Mouse (Mus musculus) urinary bladder, postnatal 14 days (tissue): ENCODE measurements around the gene Mbd5.
A peak's percentile ranks its signal among the peaks of the same experiment; 100 is the strongest.
"Not testable (repeated sequence)": the region's sequence is repeated elsewhere in the genome, so short reads cannot be mapped to it uniquely, and the experiment has no call there.

ENCODE experiments used
- DNase-seq: peaks from one replicate; pipeline ENCODE4 v3.0.0; 2021; ENCODE audit warnings: low spot score

The Mbd5 gene

DNA sequence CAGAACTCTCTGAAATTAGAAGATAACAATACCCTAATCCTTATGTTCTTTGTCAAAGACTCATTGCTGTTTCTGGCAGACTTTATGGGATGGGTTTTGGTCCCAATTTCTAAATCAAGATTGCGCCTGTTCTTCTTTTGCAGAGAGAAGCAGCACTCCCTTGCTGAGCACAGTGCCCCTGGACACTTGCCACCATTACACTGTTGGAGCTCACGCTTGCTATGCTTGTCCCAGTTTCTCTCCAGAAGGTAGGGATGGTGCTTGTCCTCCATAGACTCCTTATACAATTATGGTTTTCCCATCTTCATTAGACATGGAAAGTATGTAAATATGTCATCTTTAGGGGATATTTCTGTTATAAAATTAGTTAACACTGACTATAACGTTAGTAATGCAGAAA, 220.5 kb downstream of the Mbd5 start:
- DNase-seq: no peak

DNA sequence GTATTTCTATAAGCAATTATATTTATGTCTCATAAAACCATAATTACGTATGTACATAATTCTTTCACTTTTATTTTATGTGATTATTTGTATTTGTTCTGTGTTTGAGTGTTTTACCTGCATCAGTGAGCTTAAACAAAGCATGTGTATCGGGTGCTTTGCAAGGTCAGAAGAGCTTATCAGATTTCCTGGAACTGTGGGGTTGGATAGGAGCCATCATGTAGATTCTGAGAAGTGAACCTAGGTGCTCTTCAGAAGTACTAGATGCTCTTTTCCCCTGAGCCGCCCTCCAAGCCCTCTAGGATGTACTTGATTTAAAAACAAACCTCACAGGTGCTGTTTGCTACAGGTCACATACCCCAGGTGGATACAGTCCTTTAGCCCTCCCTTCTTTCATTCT, 227.7 kb downstream of the Mbd5 start:
- DNase-seq: peak; percentile 5

DNA sequence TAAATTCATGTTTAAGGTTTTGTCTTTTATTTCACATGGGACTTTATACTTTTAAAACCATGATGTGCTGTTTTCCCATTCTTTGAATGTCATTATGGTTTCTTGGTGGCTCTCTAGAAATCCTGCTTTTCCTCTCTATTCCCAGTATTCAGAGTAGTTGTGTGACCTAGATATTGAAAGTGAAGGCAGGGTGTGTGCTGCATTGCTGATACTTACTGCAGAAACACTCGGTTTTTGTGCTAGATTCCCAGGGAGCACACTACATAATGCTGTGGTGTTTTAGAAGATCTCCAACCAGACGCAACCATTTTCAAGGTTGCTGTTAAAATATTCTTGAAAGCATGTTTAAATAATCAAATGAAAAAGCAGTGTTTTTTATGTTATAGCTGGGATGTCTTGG, 241.7 kb downstream of the Mbd5 start:
- DNase-seq: no peak

DNA sequence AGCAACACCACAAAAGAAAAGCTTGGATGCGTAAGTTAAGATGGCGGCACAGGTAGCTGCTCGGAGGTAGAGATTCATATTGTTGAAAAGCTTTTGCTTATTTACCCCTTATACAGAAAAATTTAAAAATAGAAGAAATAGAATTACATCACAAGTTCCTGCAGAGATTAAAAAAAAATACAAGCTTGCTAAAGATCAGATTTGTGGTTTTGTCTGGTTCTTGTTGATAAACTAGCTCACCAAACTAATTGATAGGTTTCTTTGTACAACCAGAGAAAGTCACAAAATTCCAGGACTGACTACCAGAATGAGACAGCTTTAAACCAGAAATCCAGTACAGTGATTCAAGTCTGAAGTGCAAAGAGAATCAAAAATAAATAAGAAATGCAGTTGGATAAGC, 242.4 kb downstream of the Mbd5 start:
- DNase-seq: no peak

DNA sequence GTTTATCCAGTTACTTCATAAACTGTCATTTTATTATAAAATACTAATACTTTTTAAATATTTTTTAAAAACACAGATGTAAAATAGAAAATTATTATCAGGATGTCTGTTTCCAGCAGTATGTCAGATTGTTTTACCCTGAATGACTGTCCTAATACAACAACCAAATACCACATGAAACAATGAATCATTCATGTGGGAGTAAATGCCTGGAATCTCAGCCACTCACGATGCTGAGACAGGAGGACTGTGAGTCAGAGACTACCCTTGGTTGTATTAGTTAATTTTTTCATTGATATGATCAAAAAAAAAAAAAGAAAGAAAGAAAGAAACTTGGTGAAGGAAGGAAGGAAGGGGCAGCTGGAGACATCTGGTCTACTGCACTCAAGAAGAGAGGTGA, 254.8 kb downstream of the Mbd5 start:
- no peak for DNase-seq

DNA sequence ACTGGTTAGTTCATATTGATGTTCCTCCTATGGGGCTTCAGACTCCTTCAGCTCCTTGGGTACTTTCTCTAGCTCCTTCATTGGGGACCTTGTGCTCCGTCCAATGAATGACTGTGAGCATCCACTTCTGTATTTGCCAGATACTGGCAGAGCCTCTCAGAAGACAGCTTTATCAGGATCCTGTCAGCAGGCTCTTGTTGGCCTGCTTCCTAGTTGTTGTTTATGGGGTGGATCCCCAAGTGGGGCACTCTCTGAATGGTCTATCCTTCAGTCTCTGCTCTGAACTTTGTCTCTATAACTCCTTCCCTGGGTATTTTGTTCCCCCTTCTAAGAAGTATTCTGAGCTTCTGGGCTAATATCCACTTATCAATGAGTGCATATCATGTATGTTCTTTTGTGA, 256.4 kb downstream of the Mbd5 start:
- DNase-seq: not testable (repeated sequence)

DNA sequence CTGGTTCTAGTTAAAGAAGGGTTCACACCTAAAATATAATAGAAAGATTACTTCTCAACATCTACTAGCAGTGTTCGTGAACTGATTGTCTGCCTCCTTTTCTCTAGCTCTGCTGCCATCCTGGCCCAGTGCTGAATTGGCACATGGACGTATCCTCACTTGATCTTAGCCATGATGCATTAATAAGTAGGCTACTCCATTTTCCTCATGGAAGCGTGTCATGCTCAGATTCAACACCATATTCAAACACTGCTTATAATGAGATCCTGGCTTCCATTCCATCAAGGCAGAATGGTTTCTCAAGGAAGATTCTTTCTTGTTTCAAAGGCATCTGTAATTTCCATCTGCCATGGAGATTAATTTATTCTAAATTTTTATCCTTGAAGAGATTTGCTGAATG, 260.0 kb downstream of the Mbd5 start:
- no peak for DNase-seq

DNA sequence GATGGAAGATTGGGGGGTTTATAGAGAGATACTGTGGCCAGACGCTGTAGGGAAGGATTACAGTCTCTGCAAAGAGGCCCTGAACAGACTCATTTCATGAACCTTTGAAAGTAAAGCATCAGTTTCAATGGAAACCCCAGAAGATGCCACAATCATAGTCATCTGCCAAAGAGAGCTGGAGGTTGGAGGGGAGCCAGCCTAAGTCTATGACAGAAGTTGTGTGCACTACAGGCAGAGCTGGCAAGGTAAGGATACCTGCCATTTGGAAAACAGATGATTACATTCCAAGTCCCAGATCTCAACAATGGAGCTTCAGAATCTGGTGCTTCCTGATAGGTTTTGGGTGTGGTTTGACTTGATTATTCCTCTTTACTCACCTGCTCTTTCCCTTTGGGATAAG, 261.1 kb downstream of the Mbd5 start:
- no peak for DNase-seq

DNA sequence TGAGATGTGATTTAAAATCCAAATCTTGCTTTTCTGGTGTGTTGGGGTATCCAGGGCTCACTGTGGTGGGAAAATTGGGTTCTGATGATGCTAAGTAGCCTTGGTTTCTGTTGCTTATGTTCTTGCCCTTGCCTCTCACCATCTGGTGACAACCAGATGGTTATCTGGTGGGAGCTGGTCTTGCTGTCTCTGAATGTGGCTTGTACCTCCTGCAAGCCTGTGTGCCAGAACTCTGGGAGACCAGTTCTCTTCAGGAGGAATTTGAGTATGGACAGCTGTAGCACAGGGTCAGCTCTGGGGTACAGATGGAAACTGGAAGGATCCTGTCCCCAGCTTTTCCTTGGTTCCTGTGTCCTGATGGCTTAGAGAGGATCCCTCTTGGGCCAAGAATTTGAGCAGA, 280.4 kb downstream of the Mbd5 start:
- no peak for DNase-seq

DNA sequence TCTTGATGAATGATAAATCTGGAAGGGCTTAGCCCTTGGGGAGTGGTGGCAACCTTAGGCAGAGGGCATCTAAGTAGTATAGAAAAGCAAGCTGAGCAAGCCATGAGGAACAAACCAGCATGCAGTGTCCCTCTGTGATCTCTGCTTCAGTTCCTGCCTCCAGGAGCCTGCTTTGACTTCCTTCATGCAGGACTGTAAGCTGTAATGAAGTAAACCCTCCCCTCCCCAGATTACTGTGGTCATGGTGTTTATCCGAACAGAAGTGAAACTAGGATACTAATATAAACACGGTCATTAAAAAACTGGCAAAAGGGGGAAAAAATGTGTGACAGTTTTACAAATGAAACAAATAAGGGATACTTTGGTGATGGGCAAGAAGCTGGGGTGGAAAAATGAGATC, 284.8 kb downstream of the Mbd5 start:
- DNase-seq: no peak

DNA sequence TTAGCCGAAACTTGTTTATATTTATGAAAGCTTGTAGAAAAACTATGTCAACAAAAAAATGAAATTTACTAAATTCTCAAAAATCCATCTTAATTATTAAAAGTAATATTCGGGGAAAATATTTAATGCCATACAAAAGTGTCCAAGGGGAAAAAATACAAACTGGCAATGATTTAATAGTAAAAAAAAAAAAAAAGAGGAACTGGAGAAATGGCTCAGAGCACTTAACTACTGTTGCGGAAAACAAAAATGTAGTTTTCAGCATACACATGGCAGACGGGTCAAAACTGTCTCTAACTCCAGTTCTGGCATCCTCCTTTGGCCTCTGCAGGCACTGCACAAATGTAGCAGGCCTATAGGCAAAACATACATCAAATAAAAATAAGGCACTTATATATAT, 292.4 kb downstream of the Mbd5 start:
- DNase-seq: no peak

DNA sequence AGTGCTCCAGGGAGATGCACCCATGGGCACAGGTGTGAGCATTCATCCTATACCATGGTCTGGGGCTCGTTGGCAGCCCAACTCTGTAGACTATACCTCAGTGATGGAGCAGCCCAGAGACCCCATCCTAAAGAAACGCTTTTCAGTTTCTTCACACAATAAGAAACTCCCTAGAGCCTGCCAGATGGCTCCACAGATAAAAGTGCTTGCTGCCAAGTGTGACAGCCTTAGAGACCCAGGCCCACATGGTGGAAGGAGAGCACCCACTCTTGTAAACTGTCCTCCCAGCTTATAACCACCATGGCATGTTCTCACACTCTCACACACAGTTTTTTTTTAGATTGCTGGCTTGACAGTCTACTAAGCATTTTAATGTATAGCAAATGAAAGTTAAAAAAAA, 314.8 kb downstream of the Mbd5 start:
- no peak for DNase-seq

DNA sequence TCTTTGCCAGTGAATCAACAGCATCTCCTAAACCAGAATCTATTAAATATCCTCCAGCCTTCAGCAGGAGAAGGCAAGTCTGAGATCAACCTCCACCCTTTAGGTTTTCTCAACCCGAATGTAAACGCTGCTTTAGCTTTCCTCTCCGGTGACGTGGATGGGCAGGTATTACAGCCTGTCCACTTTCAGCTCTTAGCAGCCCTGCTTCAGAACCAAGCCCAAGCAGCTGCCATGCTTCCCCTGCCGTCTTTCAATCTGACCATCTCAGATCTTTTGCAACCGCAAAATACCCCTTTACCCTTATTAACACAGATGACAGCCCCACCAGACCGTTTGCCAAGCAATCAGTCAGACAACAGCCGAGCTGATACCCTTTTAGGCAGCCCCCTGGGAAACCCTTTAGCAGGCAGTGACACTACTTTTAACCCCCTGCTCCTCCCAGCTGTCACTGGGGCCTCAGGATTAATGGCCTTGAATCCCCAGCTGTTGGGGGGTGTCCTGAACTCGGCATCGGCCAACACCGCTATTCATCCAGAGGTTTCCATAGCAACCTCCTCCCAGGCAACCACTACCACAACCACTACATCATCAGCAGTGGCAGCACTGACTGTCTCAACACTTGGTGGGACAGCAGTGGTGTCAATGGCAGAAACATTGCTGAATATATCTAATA, 323.1 kb downstream of the Mbd5 start:
- DNase-seq: no peak

DNA sequence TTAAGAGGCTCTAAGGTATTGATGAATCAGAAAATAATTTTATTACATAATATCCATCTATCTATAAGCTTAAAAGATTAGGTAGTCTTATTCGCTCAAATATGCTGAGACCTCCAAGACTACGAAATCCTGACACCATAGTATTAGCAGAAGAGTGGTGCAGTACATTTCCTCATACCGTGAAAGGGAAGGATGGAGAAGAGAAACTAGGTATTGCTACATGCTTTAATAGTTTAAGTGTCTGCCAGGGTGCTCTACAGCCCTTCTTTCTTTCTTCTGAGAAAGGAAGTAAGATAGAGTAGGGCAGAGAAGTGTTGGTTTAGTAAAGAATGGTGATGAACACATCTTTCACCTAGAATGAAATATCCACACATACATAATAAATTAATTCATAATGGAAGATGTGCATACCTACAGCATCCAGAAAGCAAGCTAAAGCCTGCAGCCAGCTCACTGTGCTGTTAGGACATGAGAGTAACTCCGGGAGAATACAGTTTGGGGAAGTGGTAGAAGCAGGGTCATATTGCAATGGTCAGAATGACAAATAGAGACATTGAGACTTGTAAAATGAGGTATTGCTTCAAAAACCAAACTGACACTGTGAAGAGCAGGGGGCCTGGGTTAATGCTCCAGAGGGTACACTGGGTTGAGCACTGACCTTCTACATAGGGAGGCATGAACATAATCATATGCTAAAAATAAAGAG, 326.9 kb downstream of the Mbd5 start:
- no peak for DNase-seq

DNA sequence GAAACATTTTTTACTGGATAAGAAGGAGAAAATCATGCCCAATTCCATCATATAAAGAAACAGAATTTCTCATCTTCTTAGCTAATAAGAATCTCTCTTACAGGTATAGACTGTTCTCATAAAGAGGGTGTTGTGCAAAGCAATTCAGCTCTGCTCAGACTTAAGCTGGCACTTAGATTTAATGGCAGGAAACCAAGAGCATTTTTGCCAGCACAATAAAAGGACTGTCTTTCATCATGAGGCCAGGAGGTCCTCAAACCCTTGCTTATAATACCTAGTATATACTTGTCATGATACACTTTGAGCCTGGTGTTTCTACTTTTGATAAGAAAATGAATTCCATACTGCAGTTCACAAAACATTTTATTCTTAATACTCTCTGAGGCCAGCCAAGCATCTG, 331.2 kb downstream of the Mbd5 start:
- no peak for DNase-seq

DNA sequence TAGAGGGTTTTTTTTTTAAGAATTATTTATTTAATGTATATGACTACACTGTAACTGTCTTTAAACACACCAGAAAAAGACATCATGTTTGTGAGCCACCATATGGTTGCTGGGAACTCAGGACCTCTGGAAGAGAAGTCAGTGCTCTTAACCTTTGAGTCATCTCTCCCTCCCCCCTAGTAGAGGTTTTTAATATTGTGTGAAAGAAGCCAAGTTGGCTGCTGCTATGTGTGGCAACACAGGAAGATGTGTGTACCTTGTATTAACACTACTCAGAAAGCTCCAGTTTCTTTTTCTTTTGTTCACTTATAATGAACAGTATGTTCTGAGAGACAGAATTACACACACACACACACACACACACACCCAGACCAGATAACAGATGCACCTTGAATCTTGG, 334.3 kb downstream of the Mbd5 start:
- no peak for DNase-seq

DNA sequence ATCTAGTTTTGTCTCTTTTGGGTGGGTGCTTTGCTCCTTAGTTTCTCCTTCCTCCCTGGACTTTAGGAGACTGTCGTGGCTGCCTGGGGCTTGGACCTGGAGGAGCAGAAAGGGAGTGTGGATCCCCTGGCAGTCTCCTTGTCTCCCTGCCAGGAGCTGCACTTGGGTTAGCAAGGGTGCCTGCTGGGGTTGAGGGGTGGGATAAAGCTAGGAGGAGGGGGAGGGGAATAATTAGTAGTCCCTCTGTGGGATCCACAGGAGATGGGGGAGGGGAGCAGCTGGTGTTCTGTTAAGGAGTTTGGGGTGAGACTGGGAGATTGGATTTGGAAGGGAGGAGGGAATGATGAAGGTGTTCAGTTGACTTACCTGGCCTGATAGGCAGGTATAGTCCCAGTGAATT, 337.7 kb downstream of the Mbd5 start:
- DNase-seq: no peak

DNA sequence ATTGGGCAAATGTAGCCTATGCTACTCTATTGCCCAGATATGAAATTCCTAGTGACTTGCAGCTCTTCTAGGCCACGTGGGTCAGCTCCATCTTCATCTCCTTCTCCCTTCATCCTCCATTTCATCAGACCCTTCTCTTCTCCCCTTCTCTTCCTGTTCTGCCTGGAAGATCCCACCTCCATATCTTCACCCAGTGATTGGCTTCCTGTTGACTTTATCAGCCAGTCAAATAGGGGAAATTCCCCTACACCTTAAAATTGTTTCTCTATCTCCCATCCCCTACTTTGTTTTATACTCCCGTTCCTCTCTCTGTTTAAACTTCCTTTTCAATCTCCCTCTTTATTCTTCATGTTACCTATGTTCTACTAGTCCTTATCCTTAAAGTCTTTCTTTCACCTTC, 342.4 kb downstream of the Mbd5 start:
- DNase-seq: no peak

DNA sequence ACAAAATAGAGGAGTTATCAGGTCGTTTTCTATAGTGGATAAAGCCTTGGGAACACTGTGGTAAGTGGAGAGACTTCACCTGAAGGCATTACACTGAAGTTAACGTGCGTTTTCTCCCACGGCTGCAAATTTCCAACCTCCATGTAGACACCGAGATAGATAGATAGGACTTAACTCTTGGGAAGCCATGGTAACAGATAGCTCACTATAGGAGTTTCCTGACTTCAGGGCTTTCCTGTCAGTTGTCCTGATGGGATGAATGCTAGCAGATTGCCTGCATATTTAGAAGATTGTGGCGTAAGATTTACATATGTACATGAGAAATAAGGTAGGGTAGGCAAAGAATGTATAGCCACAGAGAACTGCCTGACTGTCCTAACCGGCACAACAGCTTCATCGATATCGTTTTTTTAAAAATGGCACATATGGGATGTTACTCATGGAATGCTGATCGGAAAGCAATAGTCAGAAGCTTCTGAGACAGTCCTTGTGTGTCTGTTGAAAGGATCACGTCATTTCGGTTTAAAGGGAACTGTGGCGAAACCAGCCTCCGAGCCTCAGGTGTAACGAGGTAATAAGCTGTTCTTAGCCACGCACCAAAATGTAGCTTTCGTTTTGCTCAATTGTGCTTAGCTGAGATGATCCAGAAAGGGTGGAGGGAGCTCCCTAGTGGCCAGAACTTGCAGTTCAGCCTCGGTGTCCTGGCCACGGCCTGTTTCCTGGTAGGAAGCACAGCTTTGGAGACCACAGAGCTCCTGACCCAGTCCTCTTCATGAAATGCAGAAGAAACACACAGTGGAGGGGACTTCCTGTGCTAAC, 363.5 kb downstream of the Mbd5 start:
- DNase-seq: peak; percentile 88

DNA sequence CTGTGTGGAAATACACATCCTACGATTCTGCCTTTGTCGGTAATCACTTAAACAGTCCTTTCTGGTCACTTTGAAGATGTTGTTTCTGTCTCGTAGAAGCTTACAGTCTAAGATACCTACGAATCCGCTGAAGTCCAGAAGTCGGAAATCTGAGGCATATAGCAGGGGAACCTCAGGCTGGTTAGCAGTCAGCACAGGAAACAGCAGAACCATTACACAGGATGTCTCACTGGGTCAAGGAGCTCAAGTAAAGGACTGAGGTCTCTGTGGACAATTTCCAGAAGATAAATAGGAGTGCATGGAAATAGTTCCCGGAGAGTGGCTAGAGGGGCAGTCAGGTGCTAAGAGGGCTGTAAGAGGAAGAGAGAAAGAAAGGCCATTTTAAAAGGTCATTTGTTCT, 384.3 kb downstream of the Mbd5 start:
- DNase-seq: no peak

DNA sequence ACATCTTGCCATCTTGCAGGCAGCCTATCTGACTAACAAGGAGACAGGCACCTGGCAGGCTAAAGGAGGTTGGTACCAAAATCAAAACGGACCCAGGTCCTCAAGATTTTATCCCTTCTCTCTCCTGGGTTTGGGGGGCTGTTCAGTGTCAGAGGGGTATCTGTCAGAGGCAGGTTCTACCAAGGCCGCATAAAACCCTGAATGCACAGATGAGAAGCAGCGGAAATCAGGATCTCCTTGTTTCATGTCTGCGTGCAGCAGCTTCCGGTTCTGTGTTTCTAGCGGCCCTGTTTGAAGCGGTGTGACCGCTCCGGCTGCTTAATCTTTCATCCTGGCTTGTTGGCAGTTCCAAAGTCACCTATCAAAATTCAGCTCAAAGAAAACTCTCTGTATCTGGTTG, 386.0 kb downstream of the Mbd5 start:
- no peak for DNase-seq

DNA sequence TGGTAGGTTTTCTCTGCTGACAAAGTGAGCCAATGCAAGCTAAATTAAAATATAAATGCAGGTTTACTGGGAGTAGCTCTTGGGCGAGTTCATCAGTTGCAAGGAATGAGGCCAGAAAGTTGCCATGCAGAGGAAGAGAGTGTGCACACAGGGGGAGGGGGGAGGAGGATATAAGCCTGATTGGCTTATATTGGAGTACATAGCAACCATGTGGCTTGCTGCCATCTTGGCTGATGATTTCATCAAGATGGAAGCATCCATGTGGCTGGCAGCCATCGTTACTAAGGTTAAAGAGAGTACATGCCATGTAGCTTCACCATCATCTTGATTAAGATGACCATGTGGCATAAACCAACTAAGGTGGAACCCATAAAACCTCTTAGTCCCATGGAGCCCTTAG, 395.0 kb downstream of the Mbd5 start:
- no peak for DNase-seq

DNA sequence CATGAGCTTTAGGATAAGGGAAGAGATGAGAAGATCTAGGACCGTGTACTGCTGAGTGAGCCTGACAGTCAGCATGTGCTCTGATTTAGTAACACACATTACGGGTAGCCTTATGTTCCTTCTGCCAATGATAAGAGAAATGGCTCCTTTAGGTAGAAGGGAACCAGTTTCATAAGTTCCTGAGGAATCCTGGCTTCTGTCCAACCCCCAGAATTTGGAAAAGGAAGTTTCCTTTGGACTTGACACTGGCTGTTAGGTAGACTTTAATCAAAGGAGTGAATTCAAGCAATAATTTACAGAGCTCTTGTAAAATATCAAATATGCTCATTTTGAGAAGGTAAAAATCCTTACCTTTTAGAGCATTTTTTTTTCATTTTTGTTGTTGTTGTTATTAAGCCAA, 396.5 kb downstream of the Mbd5 start:
- DNase-seq: no peak
